Mouse (Mus musculus): ENCODE measurements around the gene Icosl.
"Not testable (repeated sequence)": the region's sequence is repeated elsewhere in the genome, so short reads cannot be mapped to it uniquely, and the experiment has no call there.

Icosl gene

GRCm38 (mm10) chr10:78115153-78115552 is 46.1 kb downstream of the Icosl start:
- DNase-seq (ENCODE audit: low spot score): no peak

- no peak for DNase-seq (ENCODE audit: low spot score)
Observed at GRCm38 (mm10) chr10:78119422-78119821, 50.3 kb downstream of the Icosl start.

- peak; percentile 67 for DNase-seq (ENCODE audit: low spot score)
Observed at GRCm38 (mm10) chr10:78124137-78124536, 55.0 kb downstream of the Icosl start.

GRCm38 (mm10) chr10:78125061-78125460 is 56.0 kb downstream of the Icosl start:
- DNase-seq (ENCODE audit: low spot score): not testable (repeated sequence)

GRCm38 (mm10) chr10:78126311-78126710 is 57.2 kb downstream of the Icosl start:
- no peak for DNase-seq (ENCODE audit: low spot score)

GRCm38 (mm10) chr10:78127046-78127870 is 58.2 kb downstream of the Icosl start:
- DNase-seq (ENCODE audit: low spot score): no peak

- no peak for DNase-seq (ENCODE audit: low spot score)
Observed at GRCm38 (mm10) chr10:78127931-78128330, 58.8 kb downstream of the Icosl start.

- DNase-seq (ENCODE audit: low spot score): no peak
Observed at GRCm38 (mm10) chr10:78128647-78129046, 59.5 kb downstream of the Icosl start.

- DNase-seq (ENCODE audit: low spot score): no peak
Observed at GRCm38 (mm10) chr10:78129423-78129822, 60.3 kb downstream of the Icosl start.

GRCm38 (mm10) chr10:78129998-78130397 is 60.9 kb downstream of the Icosl start:
- no peak for DNase-seq (ENCODE audit: low spot score)
